Mouse (Mus musculus) spleen, postnatal 4 days (tissue): ENCODE data around the gene Tmem11.

ENCODE experiments used
- DNase-seq, 2 experiments: peaks; one replicate each; pipeline ENCODE4 v3.0.0; 2022; ENCODE audit warnings: low spot score in 2 of 2

The Tmem11 gene

GRCm38 (mm10) chr11:60878675-60879294, at the start of gene Tmem11:
TSS of gene Tmem11 (minus strand) at chr11:60879272.
- DNase-seq = peak; percentile 92 to 96

GRCm38 (mm10) chr11:60927264-60927663, 48.2 kb upstream of the Tmem11 start:
- peak; percentile 93 to 97 for DNase-seq

DNA sequence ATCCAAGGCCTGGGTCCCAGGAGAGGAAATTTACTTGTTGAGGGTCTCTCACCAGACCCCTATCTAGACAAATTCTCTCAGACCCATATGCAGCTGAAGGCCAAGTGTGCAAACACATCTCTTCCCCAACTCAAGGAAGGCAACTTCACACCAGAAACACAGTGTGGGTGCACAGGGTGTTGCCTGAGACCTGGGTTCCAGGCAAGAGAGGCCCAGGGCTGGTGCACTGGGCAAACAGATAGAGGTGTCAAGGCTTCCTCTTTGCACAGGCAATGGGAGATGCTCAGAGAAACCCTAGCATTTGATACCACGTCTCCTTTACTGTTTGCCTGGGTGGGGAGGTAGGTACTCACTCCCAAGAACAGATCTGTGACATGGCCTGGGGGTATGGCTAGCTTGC, 45.9 kb upstream of the Tmem11 start:
- DNase-seq = no peak

GRCm38 (mm10) chr11:60924498-60924897, 45.4 kb upstream of the Tmem11 start:
- peak; percentile 83 to 84 for DNase-seq

DNA sequence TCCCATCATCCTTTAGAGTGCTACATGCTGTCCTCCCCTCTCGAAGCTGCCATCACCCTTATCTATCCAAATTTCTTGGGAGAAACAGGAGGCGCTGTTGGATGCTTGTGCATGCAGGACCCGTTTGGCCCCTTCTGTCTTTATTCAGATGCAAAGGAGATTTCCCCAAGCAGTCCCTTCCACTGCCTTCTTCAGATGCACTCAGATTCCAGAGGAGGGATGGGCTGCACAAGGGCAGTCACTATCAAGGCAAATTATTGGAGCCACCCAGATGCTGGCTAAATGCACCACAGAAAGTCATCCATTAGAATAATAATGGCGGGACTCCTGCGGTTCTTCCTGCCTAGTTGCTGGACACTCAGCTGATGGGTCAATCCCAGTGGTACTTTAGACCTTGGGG, 43.9 kb upstream of the Tmem11 start:
- no peak for DNase-seq

GRCm38 (mm10) chr11:60922195-60922594, 43.1 kb upstream of the Tmem11 start:
- peak in 1 of 2 experiments; percentile 55 for DNase-seq

- no peak for DNase-seq
Measured at GRCm38 (mm10) chr11:60920021-60920420, 40.9 kb upstream of the Tmem11 start.

GRCm38 (mm10) chr11:60915201-60915600, 36.1 kb upstream of the Tmem11 start:
- DNase-seq = no peak

DNA sequence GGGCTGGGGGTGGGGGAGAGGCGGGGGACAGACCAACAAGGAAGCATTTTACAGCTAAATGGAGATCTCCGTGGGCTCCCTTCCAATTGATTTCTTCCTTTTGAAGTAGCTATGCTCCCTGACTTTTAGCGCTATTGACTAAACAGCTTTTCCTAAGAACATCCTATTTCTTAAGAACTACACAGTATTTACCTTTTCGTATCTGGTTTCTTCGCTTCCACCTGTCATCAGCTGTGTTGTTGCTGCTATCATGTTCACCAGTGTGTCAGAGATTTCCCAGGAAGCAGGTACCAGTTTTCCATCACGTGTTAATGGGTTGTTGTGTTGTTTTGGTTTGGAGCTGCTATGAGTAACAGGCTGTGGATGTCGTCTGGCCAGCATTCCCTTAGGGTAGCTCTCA, 35.4 kb upstream of the Tmem11 start, which contains the start of gene Natd1:
Gene Natd1 (minus strand): TSS at position 260 of the 400 bp plus-strand sequence.
- DNase-seq = no peak

DNA sequence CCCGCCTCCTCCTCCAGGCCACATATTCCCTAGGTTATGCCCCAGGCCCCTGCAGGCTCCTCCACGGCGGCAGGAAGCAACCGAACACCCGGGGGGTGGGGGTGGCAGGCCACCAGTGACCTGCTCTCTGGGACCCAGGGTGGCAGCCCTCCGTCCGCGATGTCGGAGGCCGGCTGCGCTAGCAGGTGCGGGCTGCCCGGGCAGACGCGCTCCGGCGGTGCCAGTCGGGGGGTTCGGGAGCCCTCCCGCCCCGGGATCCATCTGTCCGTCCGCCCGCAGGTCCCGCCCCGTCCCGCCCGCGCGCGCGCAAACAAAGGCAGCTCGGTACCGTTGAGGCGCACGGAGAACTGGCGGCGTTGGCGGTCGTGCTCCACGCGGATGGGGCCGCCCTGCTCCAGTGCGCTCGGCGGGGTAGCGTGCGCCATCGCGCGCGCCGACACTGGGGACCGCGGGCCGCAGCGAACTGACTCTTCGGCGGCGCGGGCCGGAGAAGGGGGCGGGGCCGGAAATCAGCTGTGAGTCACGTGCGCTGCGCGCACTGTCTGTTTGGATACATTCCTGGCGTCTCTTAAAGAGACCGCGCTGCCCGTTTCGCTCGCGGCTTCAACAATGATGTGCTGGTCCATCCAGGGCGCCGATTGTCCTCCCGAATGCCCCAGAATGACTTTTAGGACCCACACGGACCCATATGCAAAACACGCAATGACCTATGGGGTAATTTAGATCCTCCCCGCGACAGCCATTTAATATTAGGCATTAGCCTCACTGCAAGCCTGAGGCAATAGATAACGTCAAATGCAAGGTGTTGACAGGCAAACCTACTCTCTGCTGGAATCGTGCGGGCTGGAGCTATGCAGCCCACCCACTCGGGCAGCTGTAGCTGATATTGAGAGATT, 34.5 kb upstream of the Tmem11 start:
- DNase-seq = peak; percentile 92 to 96

- DNase-seq = peak; percentile 22 to 64
Measured at GRCm38 (mm10) chr11:60912525-60912973, 33.5 kb upstream of the Tmem11 start.

DNA sequence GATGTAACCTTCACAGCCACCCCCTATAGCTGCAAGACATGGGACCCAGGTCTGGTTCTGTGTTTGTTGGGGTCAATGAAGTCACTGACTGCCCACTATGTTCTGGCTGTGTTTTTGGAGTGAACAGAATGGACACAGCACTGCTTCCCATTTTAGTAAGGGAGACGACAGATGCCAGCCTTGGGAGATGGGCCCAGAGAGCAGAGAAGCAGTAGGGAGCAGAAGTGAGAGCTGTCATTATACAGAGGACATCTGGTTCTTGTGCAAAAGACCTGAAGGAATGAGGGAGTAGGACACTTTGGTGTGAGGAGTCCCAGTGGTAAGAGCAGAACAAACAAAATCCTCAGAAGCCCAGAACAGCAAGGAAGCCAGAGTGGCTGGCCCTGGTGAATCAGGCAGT, 30.6 kb upstream of the Tmem11 start:
- no peak for DNase-seq

DNA sequence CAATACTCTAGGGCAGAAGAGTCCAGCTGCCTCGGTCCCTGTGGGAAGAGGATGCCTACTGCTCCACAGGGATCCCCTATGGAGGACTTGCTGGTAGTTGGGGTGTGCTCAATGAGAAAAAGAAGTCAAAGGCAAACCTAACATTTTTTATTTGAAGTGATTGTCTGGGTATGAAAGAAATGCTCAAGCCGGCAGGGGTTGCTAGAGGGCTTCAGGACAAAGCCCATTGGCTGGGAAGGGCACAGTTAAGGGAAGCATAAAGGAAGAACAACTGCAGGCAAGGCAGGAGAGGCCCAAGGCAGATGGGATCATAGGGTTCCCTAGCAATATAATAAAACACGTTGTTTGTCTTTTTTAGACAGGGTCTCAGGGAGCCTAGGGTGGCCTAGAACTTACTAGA, 29.0 kb upstream of the Tmem11 start:
- no peak for DNase-seq

DNA sequence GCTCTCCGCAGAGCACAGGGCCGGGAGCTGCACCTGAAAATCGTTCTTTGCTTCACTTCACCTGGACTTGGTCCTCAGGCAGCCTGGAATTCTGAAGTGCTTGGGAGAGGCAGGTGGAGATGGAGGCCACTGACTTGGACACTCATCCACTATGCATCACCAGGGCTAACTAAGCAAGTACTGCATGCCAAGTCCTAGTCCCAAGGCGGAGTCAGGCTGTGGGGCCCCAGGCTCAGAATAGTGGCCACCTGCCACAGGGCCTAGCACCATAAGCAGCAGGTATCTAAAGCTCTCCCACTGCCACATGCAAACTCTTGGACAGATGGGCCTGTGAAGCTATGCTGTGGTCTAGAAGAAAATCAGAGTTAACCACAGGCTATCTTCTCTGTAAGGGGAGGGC, 27.4 kb upstream of the Tmem11 start:
- no peak for DNase-seq

DNA sequence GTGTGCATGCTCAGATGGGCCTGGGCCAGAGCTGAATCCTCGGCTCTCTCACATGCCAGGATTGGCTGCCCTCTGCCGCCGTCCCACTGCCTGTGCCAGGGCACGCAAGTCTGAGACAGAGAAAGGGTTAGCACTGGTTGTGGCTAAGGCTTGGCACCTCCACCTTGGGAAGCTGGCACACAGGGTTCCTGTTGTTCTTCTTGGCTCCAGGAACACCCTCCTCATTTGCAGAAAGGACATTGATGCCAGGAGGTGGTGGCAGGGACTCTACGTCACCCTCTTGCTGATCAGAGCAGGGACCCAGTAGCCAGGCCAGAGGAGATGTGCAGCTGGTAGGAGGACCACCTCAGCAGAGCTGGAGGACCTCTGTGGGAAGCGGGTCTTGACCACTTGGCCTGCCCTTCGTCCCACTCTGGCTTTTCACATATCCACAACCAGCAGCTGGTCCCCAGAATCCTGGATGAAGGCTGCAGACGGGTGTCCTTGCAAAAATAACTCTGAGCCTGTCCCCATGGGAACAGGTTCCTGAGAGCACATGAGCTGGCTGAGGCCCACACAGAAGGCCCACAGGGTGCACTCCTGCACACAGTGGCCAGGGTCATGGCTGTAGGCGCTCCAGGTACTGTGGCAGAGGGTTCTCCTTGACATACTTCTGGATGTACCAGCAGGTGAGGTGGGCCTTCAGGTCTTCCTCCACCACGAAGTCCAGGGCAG, 26.5 kb upstream of the Tmem11 start:
- DNase-seq = no peak

- no peak for DNase-seq
Measured at GRCm38 (mm10) chr11:60903661-60904061, 24.6 kb upstream of the Tmem11 start.

DNA sequence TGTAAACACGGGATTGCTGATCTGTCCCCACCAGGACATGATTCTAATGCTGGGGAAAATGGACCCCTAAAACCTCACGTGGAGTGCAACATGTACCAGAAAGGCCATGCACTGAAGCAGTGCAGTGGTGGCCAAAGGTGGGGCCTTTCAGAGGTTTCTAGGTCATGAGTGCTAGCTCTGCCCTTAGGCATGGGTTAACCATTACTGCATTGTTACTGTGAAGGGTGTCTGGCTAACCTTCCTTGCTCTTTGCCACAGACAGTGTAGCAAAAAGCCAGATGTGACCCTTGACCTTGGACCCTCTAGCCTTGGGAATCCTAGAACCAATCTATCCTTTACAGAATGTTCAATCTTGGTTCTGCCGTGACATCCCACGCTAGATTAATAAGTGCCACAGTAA, 23.4 kb upstream of the Tmem11 start:
- no peak for DNase-seq

- DNase-seq = no peak
Measured at GRCm38 (mm10) chr11:60902001-60902400, 22.9 kb upstream of the Tmem11 start.

DNA sequence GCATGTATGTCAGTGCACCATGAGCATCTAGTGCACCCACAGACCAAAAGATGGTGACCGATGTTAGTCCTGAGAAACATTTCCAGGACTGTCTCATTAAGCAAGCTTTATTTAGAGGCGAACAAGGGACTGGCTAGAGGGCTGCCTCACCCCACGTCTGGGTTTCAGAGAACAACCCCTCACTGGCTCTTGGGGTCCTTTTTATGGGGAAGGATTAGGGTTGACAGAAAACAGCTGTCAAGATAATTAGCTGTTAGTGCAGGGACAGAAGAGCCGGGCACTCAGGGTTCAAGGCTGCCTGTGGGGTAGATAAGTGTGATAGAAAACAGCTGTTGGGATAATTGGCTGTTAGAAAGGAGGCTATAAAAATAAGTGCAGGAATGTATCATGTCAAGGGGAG, 16.8 kb upstream of the Tmem11 start:
- DNase-seq = no peak

GRCm38 (mm10) chr11:60890744-60891143, 11.7 kb upstream of the Tmem11 start:
- no peak for DNase-seq

- no peak for DNase-seq
Measured at GRCm38 (mm10) chr11:60890286-60890685, 11.2 kb upstream of the Tmem11 start.

GRCm38 (mm10) chr11:60889861-60890260, 10.8 kb upstream of the Tmem11 start:
- no peak for DNase-seq
